Mouse (Mus musculus) retina, postnatal 1 day (tissue): ENCODE data around the gene Gm17571.

Source experiments
- DNase-seq: peaks from one replicate; pipeline ENCODE4 v3.0.0-alpha.2; 2012

Gene Gm17571

DNA sequence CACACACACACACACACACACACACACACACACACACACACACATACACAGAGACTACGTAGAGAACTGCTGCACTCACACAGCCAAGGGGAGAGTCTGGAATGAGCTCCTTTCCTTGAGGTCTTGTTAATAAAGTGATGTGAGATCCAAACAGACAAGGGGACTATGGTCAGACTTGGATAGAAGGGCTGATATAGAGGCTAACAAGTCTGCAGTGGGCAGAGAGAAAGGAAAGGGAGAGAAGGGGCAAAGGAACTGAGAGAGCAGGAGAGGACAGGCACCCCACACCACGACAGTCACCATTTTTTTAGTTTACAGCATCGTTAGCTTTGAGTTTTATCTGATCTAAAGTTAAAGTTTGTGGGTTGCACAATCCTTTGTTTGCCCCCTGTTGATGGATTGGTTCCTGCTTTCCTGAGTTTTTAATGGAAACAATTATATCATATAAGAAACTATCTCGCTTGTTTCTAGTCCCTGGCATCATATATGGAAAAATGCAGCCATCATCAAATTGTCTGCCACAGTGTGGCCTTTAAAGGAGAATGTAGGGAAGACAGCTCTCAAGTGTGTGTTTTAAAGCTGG lies at the start of gene Gm17571:
Gene Gm17571 (minus strand): TSS at position 51 of the 583 bp plus-strand sequence.
- DNase-seq = no peak

DNA sequence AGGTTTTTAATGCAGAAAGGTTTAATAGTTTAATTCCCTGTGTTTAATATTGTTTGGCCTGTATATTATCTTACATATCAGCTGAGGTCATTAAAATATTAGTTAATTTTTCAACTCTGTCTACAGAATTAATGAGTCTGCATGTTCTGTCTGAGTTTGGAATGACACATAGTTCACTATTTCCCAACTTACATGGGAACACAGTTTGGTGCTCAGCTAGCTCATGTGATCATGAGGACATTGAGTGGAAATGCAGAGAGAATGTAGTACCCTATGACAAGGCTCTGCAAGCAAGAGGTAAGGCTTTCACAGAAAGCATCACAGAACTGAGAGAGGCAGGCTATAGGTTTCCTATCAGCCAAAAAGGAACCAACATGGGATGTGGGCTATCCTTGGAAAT lies 49.0 kb upstream of the Gm17571 start:
- no peak for DNase-seq

DNA sequence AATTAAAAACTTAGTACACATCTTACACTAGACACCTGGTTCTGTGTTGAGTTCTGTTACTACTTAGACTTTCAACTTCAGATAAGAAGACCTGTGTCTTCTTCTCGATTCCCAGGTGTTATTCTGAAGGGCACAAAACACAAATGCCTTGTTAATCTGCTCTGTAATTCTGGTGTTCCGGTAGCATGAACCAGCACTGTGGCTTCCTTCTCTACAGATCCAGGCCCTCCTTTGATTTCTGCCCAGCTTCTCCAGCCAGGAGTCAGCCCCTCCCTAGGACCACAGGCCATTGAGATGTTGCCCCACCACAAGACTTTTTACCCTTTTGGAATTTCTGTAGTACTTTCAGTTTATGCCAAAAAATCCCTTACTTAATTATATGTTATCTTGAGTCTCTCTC lies 47.2 kb upstream of the Gm17571 start:
- no peak for DNase-seq

GRCm38 (mm10) chr9:13492807-13493206 lies 46.3 kb upstream of the Gm17571 start:
- no peak for DNase-seq

DNA sequence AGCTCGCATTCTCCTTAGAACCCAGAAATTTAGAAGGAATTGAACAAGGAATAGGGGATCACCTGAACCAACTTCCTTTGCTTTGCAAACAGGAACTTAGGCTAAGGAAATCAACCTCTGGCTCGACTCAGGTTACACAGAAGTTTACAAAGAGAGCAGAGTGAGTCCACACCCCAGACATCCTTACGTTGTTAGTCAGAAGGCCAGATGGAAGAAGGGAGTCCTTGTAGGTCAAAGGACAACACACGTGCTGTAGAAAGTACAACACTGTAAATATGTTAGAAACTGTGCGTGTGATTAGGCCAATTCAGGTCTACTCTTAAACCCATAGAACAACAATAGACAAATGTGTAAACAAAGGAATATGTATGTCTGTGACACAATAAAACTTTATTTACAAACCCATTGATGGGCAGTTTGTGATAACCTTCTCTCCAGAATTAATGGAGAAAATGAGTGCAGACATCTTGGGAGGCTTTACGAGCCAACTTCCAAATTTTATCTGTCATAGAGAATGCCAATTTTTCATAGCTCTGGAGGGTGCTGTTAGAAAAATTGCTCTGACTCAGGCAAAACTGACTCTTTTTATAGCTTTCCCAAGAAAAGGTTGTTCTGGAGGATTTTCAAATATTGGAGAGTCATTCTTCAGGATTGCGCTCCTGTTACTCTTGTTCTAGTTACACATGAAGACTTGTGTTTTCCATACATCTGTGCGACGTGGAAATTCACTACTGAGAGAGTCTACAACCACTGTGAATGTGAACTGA lies 45.5 kb upstream of the Gm17571 start:
- DNase-seq = no peak

DNA sequence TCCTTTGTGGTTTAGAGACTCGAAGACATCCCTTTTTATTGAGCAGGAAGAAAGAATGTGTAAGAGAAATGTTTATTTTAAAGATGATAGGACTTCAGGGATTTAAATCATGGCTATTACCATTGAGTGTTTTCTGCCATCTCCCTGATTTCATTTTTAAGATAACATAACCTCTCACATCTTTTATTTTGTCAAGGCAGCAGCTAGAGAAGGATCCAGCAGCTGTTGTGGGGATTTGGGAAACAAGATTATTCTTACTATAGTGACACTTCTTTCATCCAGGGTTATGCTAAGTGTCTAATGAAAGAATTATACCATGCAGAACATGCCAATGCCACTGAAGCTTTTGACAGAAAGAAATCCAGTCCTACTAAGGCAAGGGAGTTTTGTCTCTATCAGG lies 44.6 kb upstream of the Gm17571 start:
- DNase-seq = no peak

- no peak for DNase-seq
Measured at GRCm38 (mm10) chr9:13485914-13486313, 39.4 kb upstream of the Gm17571 start.

- DNase-seq = no peak
Measured at GRCm38 (mm10) chr9:13484267-13485240, 38.0 kb upstream of the Gm17571 start.

DNA sequence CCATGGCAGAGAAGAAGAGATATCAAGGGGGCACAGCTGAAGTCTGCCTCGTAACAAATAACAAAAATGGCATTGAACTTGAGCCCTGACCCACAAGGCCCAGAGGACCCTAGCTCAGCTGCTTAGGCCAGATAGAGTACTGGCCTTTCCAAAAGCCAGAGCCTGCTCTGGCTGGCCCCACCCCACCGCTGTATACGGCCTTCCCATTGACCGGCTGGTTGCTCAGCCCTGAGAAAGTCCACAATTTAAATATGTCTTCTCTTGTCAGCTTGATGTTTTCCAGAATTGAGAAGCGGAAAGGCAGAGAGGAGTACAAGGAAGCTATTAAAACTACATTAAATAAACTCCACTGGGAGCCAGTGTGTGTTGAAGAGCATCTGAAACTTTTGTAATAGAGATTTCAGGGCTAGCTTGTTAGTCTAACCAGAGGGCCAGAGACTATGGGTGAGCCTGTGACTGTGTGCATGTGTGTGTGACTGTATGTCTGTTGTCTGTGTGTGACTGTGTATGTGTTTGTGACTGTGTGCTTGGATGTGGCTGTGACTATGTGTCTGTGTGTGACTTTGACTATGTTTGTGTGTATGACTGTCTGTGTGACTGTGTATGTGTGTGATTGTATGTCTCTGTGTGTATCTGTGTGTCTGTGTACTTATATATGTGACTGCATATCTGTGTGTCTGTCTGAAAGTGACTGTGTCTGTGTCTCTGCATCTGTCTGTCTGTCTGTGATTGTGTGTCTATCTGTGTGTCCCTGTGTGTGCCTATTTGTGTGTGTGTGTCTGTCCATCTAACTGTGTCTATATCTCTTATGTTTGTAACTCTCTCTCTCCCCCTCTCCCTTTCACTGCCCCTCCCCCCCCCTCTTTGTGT lies 36.9 kb upstream of the Gm17571 start:
- DNase-seq = no peak

- DNase-seq = no peak
Measured at GRCm38 (mm10) chr9:13479275-13479674, 32.7 kb upstream of the Gm17571 start.

- no peak for DNase-seq
Measured at GRCm38 (mm10) chr9:13474951-13475350, 28.4 kb upstream of the Gm17571 start.

GRCm38 (mm10) chr9:13470013-13470412 lies 23.5 kb upstream of the Gm17571 start:
- no peak for DNase-seq

DNA sequence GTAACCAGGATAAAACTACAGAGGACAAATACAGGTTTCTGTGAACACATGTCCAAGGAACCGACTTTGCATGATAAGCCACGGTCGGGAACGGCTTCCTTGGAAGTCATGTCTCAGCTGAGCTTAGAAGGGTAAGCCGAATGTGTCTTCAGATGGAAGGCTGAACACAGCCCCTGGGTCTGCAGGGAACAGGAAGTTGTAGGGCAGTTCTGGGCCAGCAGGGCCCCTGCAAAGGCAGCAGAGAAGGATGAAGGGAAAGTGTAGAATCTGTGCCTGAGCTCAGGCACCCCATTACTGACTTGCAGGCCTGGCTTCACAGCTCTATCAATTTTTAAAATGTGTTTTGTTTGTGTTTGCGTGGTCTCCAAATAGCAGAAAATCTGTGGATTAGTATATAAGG lies 22.2 kb upstream of the Gm17571 start:
- no peak for DNase-seq

- no peak for DNase-seq
Measured at GRCm38 (mm10) chr9:13467745-13468144, 21.2 kb upstream of the Gm17571 start.

- DNase-seq = no peak
Measured at GRCm38 (mm10) chr9:13466816-13467215, 20.3 kb upstream of the Gm17571 start.

GRCm38 (mm10) chr9:13466351-13466750 lies 19.8 kb upstream of the Gm17571 start:
- no peak for DNase-seq

- no peak for DNase-seq
Measured at GRCm38 (mm10) chr9:13465358-13466020, 18.9 kb upstream of the Gm17571 start.

DNA sequence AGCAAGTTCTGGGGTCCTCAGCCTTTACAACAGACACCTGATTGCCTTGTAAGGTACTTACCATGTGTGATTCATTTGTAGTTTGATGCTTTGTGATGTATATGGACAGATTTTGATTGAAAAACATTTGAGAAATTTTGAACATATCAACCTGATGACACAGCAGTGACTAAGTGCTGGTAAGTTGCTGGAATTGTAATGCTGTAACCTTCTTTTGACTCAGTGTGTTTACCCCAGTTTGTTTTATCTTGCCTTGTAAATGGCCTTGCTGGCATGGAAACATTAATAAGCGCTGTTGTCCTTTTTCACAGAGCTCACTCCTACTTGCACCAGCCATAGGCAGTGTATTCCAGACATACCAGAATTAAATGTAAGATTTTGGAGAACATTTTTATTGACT lies 14.4 kb upstream of the Gm17571 start:
- no peak for DNase-seq

DNA sequence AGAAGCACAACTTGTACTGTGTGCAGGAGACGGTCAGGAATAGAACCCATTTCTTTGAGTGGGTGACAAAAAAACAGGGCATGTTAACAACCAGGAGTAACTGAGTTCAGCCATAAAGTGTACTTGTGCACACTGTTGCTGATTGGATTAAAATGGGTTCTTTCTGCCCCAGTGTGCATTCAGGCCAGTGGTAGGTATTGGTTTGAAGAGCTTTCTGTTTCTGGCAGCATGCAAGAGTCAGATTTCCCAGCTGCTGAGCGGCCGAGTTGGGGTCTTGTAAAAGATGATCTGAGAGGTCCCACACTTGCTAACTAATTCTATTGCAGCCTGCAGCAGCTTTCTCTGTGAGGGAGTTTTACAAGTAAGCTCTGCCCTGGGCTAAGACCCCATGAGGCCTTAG lies 13.5 kb upstream of the Gm17571 start:
- no peak for DNase-seq

GRCm38 (mm10) chr9:13459371-13459770 lies 12.8 kb upstream of the Gm17571 start:
- DNase-seq = no peak

GRCm38 (mm10) chr9:13457774-13458173 lies 11.2 kb upstream of the Gm17571 start:
- no peak for DNase-seq

DNA sequence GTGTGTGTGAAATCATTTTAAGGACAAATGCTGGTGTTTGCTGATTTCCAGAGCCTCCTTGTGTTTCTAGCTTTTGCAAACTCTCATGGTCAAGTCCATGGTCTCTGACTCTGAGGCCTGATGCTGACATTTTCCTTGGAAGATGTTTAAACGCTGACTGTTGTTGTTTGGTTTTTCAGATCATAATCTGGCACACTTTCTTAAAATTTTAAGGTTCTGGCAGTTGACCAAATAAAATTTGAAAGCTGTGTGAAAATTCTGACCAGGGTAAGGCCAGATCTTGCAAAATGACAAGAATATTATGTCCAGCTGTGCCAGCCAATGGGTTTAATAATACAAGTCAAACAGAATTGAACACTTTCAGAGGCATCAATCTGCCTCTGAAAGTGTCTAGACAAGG lies 8.7 kb upstream of the Gm17571 start:
- no peak for DNase-seq
